Mouse (Mus musculus): ENCODE data around the gene Vcam1.

The Vcam1 gene

DNA sequence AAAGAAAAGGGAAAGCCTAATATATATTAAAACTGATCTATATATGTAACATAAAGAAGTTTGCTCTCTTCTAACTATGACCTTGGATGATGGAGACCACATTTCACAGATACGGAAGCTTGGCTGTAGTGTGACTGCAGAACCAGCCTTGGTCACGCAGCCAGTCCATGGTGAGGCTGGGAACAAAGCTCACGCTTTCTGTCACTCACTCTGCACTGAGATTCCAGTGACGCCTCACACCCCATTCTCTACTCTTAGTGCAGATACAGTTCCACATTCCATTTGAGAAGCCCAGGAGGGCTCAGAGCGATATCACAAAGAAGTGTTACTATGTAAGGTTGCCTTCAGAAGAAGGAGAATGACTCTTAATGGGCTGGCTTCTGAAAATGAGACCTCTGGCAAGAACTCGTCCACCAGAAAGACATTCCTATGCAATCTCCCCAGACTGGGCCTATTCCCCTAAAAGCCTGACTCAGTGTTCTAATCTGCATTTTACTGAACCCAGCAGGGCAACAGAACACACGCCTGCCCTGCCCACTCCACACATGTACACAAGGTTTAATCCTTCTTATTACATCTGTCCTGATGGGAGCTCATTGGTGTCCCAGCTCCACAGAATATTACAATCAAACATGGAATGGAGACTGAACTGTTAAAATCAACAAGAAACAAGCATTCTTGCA, 2.8 kb downstream of the Vcam1 start:
- no peak for DNase-seq

DNA sequence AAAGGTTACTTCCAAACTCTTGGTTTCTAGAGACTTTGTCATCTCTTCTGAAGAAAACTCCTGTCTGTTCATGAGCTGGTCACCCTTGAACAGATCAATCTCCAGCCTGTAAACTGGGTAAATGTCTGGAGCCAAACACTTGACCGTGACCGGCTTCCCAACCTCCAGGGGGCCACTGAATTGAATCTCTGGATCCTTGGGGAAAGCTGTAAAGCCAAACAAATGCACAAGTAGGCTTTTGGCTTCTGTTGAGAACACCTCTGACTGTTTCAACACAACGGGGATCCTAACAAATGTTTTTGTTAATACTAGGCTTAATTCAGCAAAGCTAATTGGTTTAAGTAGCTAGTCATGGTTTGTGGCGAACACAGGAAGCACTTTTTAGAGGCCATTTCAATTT, 3.4 kb downstream of the Vcam1 start:
- no peak for DNase-seq

DNA sequence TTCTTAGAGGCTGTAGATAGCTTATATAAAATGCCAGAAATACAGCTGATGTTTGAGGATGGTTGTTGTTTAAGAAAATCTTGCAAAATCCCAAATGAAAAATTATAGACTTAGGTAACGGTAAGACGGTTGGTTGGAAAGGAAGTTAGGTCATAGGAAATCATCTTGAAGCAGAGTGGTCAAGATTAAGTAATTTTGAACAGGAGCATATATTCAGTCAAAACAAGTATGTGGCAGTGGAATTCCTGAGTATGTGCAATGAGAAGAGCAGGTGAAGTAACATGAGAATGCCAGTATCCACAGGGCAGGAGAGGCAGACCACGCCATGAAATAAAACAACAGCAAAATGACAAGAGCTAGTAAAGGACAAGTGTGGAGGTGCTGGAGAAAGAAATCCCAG, 5.7 kb downstream of the Vcam1 start:
- no peak for DNase-seq

DNA sequence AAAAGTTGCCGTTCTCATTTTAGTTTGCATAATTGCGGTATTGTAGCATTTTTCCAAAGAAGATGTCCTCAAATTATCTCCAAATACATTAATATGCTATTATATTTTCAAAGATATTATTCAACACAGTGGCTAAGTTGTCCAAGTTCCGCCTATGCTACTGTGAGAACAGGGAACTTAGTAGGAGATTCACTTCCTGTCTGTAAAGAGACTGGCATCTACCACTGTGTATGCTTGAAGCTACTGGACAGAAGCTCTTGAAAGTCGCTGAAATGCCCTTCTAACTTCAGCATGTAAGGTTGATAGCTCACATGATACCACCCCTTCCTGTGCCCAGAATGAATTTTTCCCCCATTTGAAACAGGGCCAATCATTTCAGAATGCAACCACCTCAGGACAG, 6.8 kb downstream of the Vcam1 start:
- DNase-seq: no peak

DNA sequence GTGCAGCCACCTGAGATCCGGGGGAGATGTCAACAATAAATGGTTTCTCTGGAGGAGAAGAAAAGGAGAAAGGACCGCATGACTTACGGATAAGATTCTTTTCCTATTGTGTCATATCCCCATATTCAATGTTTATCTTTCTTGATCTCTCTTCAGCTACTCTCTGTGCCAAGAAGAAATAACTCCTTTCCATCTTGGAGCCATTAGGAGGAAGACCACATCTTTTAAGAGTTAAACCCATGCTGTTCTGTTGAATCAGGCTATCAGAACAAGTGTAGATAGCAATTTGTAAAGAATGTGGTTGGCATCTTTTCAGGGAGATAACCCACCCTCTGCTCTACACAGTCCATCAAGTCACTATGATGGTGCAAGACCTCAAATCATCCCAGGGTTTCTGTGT, 8.5 kb downstream of the Vcam1 start:
- no peak for DNase-seq

DNA sequence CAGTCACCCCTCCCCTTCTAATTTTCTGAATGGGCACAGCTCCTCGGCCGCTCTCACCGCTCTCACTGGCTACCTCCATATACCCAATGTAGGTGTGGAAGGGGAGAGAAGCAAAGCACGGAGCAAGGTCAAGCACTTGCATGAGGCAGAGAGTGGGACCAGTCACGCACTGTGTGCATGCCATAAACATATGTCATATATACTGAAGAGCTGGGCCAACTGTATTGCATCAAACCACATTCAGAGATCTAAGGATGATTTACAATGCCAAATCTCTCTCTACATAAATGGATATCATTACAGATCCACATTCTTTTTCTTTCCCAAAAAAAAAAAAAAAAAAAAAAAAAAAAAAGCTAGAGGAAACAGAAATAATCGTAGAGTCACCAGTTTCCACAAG, 9.1 kb downstream of the Vcam1 start:
- DNase-seq: no peak

DNA sequence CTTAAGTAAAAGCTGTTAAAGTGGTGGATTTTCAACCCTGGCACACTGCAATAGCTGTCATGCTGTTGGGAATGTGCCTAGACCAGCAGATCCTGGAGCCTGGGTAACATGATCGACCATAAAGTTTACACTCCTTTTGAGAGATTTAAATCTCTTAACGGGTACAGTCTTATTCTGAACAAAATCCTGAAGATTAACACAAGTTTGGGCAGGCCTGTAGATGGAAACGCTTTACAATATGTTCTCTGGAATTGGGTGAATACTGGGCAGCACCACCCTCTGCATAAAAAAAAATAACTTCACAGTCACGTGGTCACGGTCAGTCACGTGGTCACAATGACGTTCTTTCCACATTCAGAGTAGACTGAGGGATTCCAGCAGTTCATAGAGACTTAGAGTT, 10.3 kb downstream of the Vcam1 start:
- DNase-seq: no peak

DNA sequence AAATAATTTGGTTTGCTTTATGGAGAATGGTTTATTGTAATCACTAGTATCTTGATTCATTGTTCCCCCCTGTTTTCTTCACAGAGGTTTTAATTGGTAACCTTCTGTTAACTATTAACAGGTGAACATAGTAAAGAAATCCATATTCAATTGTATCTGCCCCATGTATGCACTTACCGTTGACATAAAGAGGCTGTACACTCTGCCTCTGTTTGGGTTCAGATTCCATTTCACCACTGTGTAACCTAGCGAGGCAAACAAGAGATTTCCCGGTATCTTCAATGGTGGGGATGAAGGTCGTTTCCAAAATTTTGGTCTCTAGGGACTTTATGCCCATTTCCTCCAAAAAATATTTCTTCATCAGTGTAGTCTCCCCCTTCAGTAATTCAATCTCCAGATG, 12.4 kb downstream of the Vcam1 start:
- DNase-seq: no peak

DNA sequence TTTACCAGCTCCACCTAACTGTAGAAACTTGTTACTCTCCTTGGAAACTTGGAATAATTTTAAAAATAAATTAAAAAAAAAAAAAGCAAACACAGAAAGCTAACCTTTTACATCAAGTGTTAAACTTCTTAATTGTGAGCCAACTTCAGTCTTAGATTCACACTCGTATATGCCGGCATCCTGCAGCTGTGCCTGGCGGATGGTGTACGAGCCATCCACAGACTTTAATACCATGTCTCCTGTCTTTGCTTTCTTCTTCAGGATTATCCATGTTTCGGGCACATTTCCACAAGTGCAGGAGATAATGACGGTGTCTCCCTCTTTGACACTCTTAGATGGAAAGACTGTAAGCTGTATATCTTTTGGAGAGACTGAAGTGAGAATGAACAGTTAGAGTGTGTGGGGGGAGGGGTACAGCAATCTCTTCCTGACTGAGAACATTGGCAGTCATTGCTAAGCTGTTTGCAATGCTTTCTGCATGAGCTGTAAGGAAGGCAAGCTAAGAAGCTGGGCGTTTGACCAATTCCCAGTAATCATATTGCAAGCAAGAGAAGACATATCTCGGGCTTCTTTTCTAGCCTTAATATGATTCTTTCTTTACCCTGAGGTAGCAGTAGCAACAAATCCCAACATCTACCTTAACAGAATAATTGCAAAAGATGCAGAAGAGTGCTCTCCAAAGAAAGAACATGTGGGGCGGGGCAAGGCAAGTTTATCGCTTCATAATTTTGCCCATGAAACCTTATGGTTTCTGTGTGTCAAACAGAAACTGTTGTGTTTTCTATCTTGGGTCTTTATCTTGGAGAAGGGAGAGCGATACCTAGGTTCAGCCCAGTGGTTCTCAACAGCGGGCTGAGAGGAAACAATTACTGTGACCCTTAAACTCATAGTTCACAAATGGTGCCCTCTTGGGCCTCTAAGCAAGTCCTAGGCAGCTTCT, 15.0 kb downstream of the Vcam1 start:
- no peak for DNase-seq

DNA sequence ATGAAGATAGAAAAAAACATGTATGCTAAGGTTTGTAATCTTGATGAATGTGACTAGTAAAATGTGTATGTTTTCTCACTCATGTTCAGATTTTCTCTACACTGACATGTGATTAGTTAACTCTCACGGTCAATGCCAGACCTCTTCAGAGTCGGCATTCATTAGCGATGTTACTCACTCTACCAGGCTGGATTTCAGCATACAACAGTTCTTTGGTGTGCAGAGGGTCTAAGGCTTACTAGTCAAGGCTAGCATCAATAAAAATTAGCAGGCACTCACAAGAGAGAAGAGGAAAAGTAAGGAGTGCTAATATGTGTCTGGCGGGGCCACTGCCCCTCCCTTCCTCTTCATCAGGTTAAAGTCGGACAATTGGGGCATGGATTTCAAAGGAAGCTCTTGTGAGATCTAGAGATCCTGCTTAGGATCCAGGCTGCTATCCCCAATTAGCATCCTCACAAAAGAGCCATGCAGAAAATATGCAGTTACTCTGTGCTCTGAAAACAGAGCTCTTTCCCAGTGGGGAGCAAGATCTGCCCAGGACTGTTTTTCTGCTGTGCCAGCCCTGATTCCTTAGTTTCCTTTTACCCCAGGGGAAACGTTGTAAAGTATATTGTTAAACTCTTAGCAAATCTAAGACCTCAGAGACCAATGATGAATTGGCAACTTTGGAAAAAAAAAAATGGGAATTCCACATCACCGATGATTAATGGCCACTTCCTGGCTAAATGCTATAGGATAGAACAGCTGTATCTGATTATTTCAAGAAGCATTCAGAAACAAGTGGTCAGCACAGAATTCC, 15.8 kb downstream of the Vcam1 start:
- DNase-seq: no peak

DNA sequence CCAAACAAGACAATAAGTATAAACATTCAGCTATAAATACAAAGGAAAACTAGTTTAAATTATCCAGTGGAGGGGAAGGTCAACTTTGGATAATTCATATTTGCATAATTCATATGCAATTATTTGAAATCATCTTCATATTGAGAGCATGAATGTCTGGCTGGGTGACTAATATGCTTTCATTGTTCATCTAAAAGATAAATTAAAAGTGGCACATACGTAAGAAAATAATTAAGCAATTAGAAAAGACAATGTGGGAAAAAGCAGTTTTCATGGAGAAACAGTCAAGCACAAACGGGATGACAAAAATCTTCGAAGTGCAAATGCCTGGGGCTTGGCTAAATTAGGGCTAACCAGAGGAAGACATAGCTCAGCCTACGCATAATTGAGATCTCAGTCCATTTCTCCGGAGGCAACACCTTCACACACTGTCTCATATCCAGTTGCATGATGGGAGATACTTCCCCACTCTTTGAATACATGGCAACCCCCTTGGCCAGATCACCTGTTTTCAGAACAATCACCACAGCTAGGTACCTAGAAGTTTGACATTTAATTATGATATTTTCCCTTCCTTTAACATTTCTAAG, 16.6 kb downstream of the Vcam1 start:
- no peak for DNase-seq

DNA sequence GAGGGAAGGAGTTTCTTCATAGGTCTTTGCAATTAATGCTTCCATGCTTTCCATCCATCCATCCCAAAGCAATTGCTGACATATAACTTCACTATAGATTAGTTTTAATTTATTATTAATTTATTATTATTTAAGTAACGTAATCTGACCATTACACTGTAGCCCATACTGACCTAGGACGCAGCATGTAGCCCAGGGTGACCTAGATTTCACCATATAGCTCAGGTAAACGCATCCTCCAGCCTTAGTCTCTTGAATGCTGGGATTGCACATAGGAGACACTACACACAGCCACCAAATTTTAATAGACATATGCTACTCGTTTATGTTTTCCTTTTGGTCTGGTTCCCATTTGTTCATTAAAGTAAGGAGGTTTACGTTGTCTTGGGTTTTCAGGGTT, 23.8 kb downstream of the Vcam1 start:
- no peak for DNase-seq

DNA sequence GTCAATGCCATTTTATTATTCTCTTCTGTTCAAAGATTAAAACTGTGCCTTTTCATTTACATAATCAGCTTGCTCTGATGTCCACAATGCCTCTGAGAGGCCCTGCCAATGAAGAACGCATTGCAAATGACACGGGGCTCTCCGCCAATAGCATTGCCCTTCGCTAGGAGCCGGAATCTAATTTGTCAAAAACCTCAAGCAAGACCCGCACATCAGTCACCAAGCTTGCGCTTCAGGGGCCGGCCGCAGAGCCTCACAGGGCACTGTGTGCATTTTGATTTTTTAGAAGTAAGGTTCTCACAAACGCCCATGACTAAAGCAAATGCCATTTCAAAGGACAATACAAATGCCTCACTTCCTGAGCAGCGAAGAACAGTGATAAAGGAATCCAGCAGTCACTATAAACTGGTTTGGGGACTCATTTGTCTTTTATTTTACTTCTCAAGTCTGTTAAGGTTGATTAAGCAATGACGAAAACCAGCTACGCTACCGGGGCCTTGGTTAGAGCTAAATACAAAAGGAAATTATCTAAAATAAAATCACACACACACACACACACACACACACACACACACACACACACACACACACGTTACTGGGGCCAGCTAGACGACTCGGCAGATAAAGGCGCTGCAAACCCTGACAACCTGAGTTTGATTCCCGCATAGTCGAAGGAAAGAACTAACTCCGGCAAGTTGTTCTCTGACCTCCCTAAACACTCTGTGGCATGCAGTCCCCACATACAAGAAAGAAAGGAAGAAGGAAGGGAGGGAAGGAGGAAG, 24.4 kb downstream of the Vcam1 start:
- DNase-seq: peak; percentile 57

DNA sequence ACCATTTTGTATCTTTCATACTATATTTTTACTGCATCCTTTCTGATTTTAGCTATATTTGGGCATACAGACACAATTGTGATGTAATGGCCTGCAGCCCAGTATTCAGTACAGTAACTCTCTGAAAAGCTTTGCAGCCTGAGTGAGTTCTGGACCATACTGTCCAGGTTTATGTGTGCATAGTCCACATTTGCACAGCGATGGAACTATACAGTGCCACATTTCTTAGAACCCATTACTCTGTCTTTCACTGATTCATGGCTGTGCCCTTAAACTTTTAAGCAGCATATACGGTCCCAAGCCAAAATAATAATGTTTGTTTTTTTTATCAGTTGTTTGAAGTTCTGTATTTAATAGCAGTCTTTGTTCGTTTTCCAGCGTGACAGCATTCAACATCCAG, 25.2 kb downstream of the Vcam1 start:
- DNase-seq: no peak

DNA sequence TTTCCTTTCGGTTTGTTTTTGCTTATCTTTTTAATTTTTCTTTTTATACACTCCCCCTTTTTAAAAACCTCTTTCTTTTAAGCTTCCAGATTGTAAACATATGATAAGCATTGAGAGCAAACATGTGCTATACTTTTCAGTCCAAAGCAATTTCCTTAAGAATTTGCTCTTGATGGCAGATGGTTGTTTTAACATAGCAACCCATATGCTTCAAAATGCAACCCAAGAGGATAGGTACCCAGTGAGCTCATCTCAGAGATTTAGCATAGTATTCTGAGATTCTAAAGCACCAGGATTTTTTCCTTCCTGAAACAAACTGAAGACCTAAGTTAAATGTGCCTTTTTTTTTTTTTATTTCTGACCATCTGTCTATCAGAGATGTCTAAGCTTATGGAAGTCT, 28.6 kb downstream of the Vcam1 start:
- DNase-seq: no peak

DNA sequence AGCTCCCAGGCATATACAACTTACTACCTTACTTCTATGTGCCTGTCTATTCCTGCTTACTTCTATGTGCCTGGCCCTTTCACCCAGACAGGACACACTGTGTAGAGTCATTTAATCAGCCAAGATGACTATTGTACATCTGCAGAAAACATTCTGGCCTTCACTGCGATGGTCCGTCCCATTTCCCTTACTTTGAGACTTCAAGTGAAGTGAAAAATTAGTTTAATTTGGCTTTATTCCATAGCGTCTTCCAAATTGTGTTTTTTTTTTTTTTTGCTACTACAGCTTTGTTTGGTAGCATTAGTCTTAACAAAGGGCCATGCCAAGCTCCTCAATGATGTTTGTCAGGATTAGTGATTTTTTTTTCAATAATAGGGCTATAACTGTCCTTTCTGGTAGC, 33.6 kb downstream of the Vcam1 start:
- no peak for DNase-seq

DNA sequence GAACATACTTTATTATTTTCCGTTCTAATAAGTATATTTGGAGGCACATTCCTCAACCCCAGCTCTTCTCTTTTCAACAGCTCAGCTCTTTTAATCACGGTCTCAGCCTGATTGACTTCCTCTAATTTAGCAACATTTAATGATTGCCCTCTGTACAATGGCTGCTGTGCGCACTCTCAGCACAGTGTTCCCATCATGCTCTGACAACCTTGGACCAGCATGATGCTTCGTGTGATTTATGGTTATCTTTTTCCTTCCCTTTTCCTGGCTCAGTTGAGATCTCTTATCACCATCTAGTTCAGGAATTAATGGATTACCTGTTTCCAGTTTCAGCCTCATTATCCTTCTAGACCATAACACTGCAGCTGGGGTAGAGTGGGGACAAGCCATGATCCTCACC, 34.2 kb downstream of the Vcam1 start:
- no peak for DNase-seq

DNA sequence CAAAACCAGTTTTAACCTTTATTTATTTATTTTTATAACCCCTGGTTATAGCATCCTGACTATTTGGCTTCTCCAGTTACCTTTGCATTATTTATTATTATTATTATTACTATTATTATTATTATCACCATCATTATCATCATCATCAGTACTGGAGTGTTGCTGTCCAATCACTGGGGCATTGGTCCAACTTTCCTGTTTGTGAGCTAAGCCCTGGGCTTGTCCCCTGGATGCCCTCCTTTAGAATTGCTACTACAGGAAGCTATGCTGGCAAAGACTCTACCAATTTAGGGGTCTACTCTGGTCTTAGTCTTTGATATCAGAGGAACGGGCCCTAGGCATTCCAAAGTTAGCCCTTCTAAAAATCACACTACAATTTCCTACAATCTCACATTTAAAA, 34.6 kb downstream of the Vcam1 start:
- no peak for DNase-seq

DNA sequence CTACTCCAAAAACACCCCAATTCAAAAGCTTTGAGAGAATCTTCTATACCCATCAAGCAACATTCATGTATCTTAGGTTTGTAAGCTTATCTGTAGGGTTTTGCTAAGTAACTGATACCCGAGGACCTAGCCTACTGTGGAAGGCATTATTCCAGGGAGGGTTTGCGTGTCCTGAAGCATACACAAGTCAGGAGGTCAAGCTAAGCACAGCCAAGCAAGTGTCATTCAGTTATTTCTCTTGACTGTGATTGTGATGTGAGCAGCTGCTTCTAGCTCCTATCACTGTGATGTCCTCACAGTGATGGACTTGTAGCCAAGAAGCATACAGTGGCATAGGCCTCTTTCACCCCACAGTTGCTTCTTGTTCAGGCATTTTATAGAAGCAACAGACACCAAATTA, 35.2 kb downstream of the Vcam1 start:
- DNase-seq: no peak

DNA sequence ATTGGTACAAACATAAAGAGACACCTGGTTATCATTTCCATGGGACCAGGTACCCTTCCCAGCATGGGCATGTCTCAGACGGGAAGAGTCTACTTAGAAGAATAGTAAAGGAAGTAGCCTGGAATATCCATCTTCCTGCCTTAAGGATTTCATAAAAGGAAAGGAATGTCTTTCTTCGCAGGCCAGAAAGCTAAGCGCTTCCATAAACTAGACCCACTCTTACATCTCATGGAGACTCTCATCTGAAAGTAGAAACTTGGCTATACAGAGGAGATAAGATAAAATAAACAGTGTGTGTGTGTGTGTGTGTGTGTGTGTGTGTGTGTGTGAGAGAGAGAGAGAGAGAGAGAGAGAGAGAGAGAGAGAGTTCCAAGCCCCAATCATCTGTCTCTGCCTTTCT, 36.9 kb downstream of the Vcam1 start:
- DNase-seq: no peak

DNA sequence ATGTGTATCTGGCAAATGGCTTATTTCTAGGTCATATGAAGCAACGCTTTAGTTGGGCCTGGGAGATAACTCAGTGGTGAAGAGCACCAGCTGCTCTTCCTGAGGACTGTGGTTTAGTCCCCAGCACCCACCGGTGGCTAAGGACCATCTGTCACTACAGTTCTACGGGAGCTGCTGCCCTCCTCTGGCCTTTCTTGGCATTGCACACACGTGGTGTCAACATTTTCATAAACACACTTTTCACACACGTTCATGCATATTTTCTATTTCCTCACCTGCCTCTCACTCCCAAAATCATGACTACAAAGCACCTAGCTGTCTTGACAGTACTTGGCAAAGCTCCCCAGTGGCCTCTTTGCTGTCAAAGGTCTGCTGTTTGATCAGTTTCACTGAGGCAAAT, 37.8 kb downstream of the Vcam1 start:
- DNase-seq: no peak

DNA sequence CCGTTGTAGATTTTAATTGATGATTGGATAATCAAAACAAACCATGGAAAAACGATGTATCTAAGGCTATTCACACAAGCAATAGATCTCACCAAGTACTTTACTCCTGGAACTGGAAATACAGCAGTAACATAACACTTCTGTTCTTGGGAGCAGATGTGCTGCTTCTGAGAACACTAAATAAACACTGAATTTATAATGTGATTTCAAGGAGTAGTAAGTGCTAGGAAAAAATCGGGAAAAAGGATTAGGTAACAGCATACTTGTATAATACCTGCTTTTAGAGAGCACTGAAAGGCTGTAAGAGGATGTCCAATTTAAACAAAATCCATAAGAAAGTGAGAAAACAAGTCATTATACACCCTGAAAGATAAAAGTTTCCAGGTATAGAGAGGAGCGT, 43.5 kb downstream of the Vcam1 start:
- no peak for DNase-seq
